Mouse (Mus musculus): ENCODE results near the gene Stkld1. TPM values are rescaled to one million over a fixed set of nuclear protein-coding genes. Genes with fewer than 3 reads are reported as not detected.
A peak's percentile ranks its signal among the peaks of the same experiment; 100 is the strongest.
"Not testable (repeated sequence)": the region's sequence is repeated elsewhere in the genome, so short reads cannot be mapped to it uniquely, and the experiment has no call there.

The Stkld1 gene
- not detected for total RNA-seq (2021)
- long read RNA-seq, experiment 1, result 0 reads
- long read RNA-seq, experiment 2, result 0 reads

DNA sequence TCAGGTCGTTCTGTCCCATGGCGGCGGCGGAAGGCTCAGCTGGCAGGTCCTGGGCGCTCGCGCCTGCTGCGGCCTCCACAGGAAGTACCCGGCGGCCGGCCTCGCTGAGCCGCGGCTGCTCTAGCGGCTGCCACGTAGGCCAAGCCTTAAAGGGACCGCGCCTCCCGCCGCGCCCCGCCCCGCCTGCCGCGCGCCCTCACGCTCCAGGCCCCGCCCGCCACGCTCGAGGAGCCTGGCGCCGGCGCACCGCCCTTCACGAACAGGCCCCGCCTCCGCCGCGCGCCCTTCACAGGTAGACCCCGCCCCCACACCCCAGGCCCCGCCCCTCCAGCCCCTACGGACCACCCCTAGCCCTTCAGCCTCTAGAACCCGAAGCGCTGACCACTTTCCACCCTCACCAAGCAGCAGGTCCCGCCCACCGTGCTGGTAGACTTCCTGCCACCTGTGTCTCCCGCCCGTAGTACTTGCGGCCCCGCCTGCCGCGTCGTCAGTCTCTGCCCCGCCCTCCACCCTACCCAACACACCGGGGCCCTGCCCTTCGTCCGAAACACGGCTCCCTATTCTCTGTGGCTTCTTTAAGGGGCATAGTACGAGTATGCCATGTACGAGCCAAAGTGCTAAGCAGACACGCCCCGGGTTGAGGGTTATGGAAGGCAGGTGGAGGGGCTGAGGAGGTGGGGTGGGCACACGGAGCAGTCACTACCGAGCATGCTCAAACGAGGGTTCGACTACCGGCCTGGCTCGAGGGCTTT, at the start of gene Stkld1, which contains the start of gene Surf4:
TSS of gene Stkld1 (plus strand) at position 744 of the 752 bp plus-strand sequence.
TSS of gene Surf4 (minus strand) at position 625 of the 752 bp plus-strand sequence.
- H3K27ac ChIP-seq, result peak within 1 kb of the TSS; percentile 98
- DNase-seq, result peak; percentile 97
- peak within 1 kb of the TSS; percentile 100 for H3K4me3 ChIP-seq
- peak; percentile 4; the same call in 1 of the 2 replicates for TF ChIP-seq CTCF (IDR thresholded peaks at IDR 0.05)
- intact Hi-C loops (cut with DNase I), result loop anchor here (2.0 kb wide), 1 partner anchor 23 kb away; the partner anchor contains the start of genes Med22 and Rpl7a

DNA sequence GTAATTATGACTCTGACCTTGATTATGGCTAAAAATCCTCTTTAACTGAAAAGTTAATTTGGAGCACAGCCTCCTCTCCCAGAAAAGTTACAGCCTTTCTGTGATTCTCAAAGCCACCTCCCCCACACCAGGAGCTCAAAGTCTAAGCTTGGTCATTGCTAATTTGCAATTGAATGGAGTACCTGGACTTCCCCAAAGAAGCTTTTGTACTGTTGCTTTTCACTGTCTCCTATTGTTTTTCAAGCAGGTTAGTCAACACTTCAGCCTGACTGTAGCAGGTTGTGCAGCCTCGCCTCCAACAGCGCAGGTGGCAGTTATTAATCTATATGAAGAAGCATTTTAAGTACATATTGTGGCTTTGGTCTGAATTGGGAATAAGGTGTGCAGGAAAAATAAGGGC, 48.3 kb upstream of the Stkld1 start:
- DNase-seq; H3K4me3 ChIP-seq; intact Hi-C loops (cut with DNase I); H3K27ac ChIP-seq: not testable (repeated sequence)

DNA sequence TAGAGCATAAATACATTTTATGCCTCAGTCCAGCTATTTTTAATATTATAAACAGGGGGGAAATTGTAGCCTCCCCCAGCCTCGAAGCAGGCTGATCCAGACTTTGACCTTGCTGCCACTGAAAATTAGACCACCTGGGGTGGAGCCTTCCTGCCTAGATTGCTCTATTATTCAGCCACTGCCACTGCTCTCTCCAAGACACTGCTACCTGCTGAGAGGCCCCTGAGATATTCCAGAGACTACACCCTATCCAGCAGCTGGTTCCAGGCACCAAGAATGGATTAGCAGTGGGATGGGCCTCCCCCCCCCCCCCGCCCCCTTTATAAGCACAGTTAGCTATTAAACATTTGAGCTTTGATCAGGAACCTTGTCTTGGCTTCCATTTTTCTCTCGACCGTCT, 47.7 kb upstream of the Stkld1 start:
- DNase-seq; H3K27ac ChIP-seq; intact Hi-C loops (cut with DNase I); H3K4me3 ChIP-seq: not testable (repeated sequence)

DNA sequence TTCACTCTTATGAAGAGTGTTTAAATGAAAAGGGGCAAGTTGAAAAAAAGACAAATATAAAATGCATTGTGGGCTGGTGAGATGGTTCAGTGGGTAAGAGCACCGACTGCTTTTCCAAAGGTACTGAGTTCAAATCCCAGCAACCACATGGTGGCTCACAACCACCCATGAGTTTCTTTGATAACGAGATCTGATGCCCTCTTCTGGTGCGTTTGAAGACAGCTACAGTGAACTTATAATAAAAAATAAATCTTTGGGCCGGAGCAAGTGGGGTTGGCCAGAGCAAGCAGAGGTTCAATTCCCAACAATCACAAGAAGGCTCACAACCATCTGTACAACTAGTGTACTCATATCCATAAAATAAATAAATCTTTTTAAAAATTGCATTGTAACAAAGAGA, 37.9 kb upstream of the Stkld1 start:
- TF ChIP-seq CTCF (IDR thresholded peaks at IDR 0.05), result no peak
- H3K27ac ChIP-seq, result no peak overlapping the region
- no peak for DNase-seq
- no peak overlapping the region for H3K4me3 ChIP-seq
- intact Hi-C loops (cut with DNase I), result no loop called here

DNA sequence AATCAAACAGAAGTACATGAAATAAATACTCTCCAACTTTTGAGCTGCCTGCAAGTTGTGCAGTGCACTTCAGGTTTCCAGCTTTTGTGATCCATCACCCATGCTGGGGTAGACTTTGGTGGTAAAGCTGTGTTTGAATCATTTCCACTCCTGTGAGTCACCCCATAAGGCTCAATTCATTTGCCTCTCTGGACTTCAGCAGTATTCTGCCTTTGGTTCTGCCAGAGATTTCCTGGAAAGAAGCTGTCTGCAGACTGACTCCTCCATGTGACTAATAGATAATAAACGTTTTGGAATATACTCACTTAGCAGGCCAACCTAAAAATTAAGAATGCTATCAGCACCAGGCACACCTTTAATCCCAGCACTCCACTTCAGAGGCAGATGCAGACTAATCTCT, 33.1 kb upstream of the Stkld1 start:
- no peak overlapping the region for H3K27ac ChIP-seq
- H3K4me3 ChIP-seq, result no peak overlapping the region

DNA sequence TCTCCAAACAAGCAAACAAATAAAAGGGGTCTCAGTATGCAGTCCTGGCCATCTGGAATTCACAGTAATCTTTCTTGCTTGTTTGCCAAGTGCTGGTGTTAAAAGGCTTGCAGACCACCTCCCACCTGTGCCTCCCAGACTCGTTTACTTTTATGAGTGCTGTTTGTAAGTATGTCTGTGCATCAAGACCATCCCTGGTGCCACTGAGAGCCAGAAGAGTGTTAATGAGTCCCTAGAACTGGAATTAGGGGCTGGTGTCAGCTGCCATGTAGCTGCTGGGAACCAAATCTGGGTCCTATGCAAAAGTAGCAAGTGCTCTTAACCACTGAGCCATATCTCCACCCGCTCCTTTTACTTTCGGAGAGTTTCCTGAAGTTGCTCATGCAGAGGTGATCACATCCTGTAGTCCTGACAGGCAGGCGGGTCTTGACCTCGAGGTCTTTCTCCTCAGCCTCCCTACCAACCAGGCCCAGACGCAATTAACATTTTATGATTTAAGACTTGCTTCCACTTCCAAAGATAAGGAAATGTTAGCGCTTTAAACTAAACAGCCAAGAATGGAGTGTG, 31.9 kb upstream of the Stkld1 start:
- no peak for DNase-seq
- TF ChIP-seq CTCF (IDR thresholded peaks at IDR 0.05), result no peak
- intact Hi-C loops (cut with DNase I), result loop anchor here (5.0 kb wide), 1 partner anchor 455 kb away; the partner anchor contains the start of gene Sec16a
- H3K4me3 ChIP-seq, result peak overlapping the region; percentile 78
- peak overlapping the region; percentile 90 for H3K27ac ChIP-seq

More for the DNA sequence above, 33.1 kb upstream of the Stkld1 start:
- no peak for TF ChIP-seq CTCF (IDR thresholded peaks at IDR 0.05)
- intact Hi-C loops (cut with DNase I), result loop anchor here (5.0 kb wide), 1 partner anchor 453 kb away; the partner anchor contains the start of gene Sec16a
- DNase-seq, result no peak

DNA sequence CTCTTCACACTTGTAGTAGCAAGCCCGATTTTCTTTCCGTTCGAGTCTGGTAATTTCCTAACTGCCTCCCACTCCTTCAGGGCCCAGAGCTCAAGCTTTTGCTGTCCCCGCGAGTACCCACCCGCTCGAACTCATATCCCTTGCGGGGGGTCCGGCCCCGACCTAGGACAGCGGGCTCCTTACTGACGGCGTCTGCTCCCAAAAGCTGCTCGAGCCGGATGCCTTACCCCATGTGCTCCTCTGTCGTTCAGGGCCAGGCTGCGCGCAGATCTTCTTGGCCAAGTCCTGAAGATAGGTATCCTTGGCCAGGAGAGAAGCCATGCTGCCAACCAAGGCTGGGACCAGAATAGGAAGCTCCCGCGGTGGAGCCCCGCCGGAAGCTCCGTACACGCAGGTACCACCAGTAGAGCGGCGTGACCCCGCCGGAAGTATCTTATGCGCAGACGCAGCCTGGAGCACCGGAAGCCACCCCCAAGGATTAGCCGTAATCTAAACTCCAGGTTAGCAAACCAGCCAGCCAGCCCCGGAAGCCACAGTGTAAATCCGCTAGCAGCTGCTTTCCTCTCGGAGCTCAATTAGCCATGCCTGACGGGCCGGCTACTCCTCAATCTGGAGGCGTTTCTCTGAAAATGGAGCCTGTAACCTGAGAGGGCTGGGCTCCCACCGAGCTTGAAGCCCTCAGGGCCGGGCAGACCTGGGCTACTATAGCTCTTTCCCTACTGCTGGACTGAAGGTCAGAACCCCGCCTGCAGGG, 31.2 kb upstream of the Stkld1 start, which contains the start of gene Surf6:
TSS of gene Surf6 (minus strand) at position 413 of the 754 bp plus-strand sequence.
- DNase-seq, result peak; percentile 96
- Histone ChIP-seq H3K4me3 (peak within 1 kb of the TSS; percentile 78), H3K27ac (peak within 1 kb of the TSS; percentile 90)
- intact Hi-C loops (cut with DNase I), result loop anchor here (5.0 kb wide), 1 partner anchor 455 kb away; the partner anchor contains the start of gene Sec16a
- no peak for TF ChIP-seq CTCF (IDR thresholded peaks at IDR 0.05)

DNA sequence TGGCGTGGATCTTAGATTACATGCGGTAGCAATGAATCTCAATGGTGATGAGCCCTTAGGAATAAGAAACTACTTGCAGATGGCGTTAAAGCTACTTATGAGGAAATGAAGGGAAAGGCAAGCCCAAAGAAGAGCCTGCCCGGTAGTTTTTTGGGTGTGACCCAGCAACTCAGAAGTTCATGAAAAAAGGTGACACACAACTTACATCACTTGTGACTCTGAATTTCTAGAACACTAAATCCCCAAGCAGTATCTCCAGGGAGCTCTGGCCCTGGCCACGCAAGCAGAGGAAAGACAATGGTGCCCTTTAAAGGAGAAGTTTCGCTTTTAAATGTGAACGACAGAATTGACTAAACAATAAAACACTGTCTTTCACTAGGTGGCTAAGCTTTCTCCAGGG, 30.5 kb upstream of the Stkld1 start:
- intact Hi-C loops (cut with DNase I), result loop anchor here (5.0 kb wide), 1 partner anchor 456 kb away; the partner anchor contains the start of gene Sec16a
- DNase-seq, result no peak
- H3K27ac ChIP-seq, result peak overlapping the region; percentile 90
- peak overlapping the region; percentile 78 for H3K4me3 ChIP-seq
- TF ChIP-seq CTCF (IDR thresholded peaks at IDR 0.05), result no peak

DNA sequence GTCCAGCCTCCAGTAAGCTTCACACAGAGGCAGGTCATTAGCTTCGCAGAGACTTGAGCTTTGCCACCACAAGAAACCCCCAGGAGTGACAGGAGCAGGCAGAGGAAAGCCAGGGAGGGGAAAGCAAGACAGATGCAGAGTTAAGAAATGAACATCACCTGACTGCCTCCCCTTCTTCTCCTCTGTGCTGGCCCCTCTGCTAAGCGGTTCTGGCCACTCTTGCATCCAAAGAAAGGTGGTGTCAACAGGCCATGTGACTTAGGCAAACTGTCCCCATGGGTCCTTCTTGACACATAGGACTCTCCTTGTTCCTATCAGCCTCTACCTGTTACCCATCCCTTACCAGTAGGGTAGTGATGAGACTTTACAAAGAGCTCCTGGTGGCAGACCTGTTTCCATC, 27.9 kb upstream of the Stkld1 start:
- Histone ChIP-seq H3K27ac (no peak overlapping the region), H3K4me3 (no peak overlapping the region)
- no peak for DNase-seq
- intact Hi-C loops (cut with DNase I), result no loop called here
- TF ChIP-seq CTCF (IDR thresholded peaks at IDR 0.05), result no peak

DNA sequence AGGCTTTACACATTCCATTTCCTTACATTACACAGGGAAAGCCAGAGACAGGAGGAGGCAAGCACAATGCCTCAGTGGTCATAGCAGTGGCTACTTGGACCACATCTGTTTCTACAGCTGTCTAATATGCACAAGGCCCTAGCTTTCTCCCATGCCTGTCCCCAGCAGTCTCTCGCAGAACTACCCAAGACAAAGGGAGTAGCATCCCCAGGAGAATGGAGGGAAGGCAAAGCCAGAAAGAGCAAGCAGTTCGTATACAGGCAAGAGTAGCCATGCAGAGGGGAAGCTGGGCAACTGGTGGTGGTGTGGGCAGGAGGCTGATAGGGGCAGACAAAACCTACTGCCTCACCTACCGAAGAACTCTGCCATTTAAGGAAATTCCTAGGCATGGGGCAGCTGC, 27.4 kb upstream of the Stkld1 start:
- no peak overlapping the region for H3K27ac ChIP-seq
- intact Hi-C loops (cut with DNase I), result no loop called here
- TF ChIP-seq CTCF (IDR thresholded peaks at IDR 0.05), result no peak
- no peak overlapping the region for H3K4me3 ChIP-seq
- no peak for DNase-seq

DNA sequence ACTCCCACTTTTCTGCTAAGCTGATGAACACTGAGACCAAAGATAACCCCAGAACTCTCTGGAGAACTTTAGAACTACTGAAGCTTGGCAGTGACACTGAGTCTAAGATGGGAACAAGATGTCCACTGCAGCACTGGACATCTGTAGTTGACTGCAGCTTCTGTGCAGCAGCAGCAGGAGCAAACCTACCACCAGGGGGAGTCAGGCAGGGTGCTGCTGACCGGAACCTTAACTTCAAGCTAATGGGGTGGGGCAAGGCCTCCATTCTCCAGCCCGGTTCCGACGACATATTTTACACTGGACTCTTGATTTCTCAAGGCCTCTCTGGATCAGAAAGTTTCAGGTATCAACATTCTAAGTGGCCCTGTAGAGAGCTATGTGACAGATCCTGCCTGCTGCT, 26.7 kb upstream of the Stkld1 start:
- Histone ChIP-seq H3K4me3 (no peak overlapping the region), H3K27ac (no peak overlapping the region; the same call in 1 of the 2 replicates)
- TF ChIP-seq CTCF (IDR thresholded peaks at IDR 0.05), result peak; percentile 74
- intact Hi-C loops (cut with DNase I), result no loop called here
- DNase-seq, result peak; percentile 59

DNA sequence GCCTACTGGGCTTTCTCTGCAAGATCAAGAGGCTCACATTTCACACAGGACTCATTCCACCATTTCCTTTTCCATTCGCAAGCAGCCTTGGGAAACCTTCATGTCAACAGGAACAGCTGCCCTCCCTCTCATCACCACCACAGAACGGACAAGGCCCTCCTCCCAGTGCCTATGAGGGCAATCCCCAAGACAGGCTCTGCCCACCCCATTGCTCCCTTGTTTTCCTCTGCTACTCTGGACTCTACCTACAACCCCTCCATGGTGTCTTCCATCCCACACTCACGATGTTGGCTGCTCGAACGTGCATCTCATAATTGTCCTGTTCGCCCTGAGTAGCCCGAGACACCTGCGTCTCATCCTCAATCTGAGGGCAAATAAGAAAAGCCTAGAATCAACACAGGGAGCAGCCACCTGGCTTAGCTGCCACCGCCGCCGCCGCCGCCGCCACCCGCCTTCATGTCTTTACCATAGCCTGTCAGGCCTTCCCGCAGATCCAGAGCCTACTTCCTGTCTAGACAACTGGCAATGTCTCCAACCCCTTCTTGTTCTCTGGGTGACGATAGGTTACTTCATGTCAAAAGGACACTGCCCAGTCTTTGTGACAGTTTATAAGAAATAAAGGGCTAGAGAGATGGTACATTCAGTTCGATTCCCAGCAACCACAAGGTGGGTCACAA, 25.0 kb upstream of the Stkld1 start:
- no peak for TF ChIP-seq CTCF (IDR thresholded peaks at IDR 0.05)
- intact Hi-C loops (cut with DNase I), result no loop called here
- no peak for DNase-seq
- Histone ChIP-seq H3K27ac (peak overlapping the region; percentile 91; the same call in 1 of the 2 replicates), H3K4me3 (peak overlapping the region; percentile 83)
